Mouse (Mus musculus) effector memory CD4-positive, alpha-beta T cell, adult 5 months (primary cell): ENCODE data around the gene Gm10310. TPM values are rescaled to one million over a fixed set of nuclear protein-coding genes. Genes with fewer than 3 reads are reported as not detected.

Source experiments
- polyA plus RNA-seq: library from polyadenylated mRNA; unstranded; fragments of 100-300 nt; shearing (Covaris generic); gene quantifications from one replicate; pipeline ENCODE4 v1.2.1, GENCODE M21; 2017

The Gm10310 gene
- 0.31 TPM for polyA plus RNA-seq

GRCm38 (mm10) chr10:129984962-129985361, at the start of gene Gm10310:
Gene Gm10310, minus strand, starts transcription at chr10:129985062.

GRCm38 (mm10) chr10:130030048-130030447, 45.2 kb upstream of the Gm10310 start, which contains the start of gene Olfr821:
Gene Olfr821, plus strand, starts transcription at chr10:130030348.

GRCm38 (mm10) chr10:130012321-130012720, 27.5 kb upstream of the Gm10310 start, which contains the start of gene Olfr820:
Gene Olfr820, plus strand, starts transcription at chr10:130012621.

GRCm38 (mm10) chr10:129976040-129976439, 8.8 kb downstream of the Gm10310 start, which contains the start of gene Olfr247:
Gene Olfr247, minus strand, starts transcription at chr10:129976140.

GRCm38 (mm10) chr10:129967166-129967565, 17.7 kb downstream of the Gm10310 start, which contains the start of gene Olfr819:
Gene Olfr819, minus strand, starts transcription at chr10:129967266.

GRCm38 (mm10) chr10:129949000-129949399, 35.9 kb downstream of the Gm10310 start, which contains the start of gene Olfr818:
Gene Olfr818, minus strand, starts transcription at chr10:129949100.

Other genes with a start within 250 kb of the Gm10310 start
- gene Olfr806, start 243.1 kb downstream of the Gm10310 start, polyA plus RNA-seq: 0.16 TPM
- gene Olfr807, start 227.3 kb downstream of the Gm10310 start, polyA plus RNA-seq: not detected
- gene Olfr808, start 219.6 kb downstream of the Gm10310 start, polyA plus RNA-seq: not detected
- not detected for gene Olfr809, start 210.4 kb downstream of the Gm10310 start, polyA plus RNA-seq
- gene Olfr810, start 190.1 kb downstream of the Gm10310 start, polyA plus RNA-seq: not detected
- not detected for gene Olfr811, start 180.7 kb downstream of the Gm10310 start, polyA plus RNA-seq
- gene Olfr812, start 139.0 kb downstream of the Gm10310 start, polyA plus RNA-seq: not detected
- gene Olfr813, start 129.7 kb downstream of the Gm10310 start, polyA plus RNA-seq: not detected
- gene Olfr814, start 105.2 kb downstream of the Gm10310 start, polyA plus RNA-seq: 0.16 TPM
- gene Olfr815, start 79.2 kb downstream of the Gm10310 start, polyA plus RNA-seq: not detected
- gene Olfr816, start 69.5 kb downstream of the Gm10310 start, polyA plus RNA-seq: 0.66 TPM
- not detected for gene Olfr818, start 36.0 kb downstream of the Gm10310 start, polyA plus RNA-seq
- gene Olfr819, start 17.8 kb downstream of the Gm10310 start, polyA plus RNA-seq: not detected
- not detected for gene Olfr247, start 8.9 kb downstream of the Gm10310 start, polyA plus RNA-seq
- gene Olfr820, start 27.6 kb upstream of the Gm10310 start, polyA plus RNA-seq: not detected
- not detected for gene Olfr821, start 45.3 kb upstream of the Gm10310 start, polyA plus RNA-seq
- gene Olfr822, start 86.1 kb upstream of the Gm10310 start, polyA plus RNA-seq: 0.19 TPM
- gene Olfr823, start 130.3 kb upstream of the Gm10310 start, polyA plus RNA-seq: not detected
- gene Olfr824, start 144.9 kb upstream of the Gm10310 start, polyA plus RNA-seq: not detected
- gene Olfr825, start 181.7 kb upstream of the Gm10310 start, polyA plus RNA-seq: not detected
- not detected for gene Olfr826, start 199.1 kb upstream of the Gm10310 start, polyA plus RNA-seq
- not detected for gene Olfr827, start 229.3 kb upstream of the Gm10310 start, polyA plus RNA-seq